Mouse (Mus musculus) embryonic fibroblast, embryonic 13.5 days (primary cell): Measurements from ENCODE around the gene Gli3.

Experiments
- CTCF ChIP-seq: IDR thresholded peaks from 2 replicates; pipeline ENCODE4 v1.5.1; 2011; ENCODE audit warnings: mild to moderate bottlenecking, control low read depth, low read length, moderate library complexity, borderline replicate concordance; ENCODE audit not compliant: insufficient read depth
- POLR2A ChIP-seq: IDR thresholded peaks from 2 replicates; pipeline ENCODE4 v1.6.1; 2011; ENCODE audit warnings: low read depth, mild to moderate bottlenecking, control low read depth, low read length, moderate library complexity

DNA sequence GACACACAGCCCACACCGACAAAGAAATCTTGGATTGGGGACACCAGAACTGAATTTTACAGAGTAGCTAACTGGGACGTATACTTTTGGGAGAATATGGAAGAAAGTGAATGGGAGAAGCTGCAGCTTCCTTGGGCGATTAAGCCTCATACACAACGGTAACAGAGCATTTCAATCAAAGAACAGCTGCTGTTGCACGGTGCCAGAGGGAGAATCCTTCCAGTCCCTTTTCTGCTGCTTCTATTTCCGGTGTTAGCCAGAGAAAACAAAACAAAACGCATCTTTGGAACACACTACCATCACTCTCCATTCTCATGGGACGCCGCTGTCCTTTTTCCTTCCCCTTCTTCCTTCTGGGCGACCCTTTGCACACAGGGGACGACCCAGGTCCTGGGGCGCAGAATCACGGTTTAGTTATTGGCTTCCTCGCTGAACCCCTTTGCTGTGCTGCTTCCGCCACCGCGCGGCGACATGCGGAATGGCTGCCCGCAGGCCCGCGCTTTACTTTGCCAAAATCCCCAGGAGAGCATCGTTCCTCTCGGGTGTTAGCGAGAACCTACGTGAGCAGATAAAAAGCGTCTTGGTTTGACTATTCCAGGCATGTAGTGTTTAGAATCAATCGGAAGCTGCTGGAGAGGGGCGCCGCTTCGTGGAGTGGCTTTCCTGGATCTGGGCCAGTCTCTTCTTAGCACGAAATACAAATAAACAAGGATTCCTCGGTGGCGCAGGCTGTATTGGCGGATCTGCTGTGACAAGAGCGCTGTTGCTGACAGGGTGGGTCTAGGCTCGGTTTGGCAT is 296.0 kb downstream of the Gli3 start:
- TF ChIP-seq CTCF (peak; percentile 89), POLR2A (no peak)
